Mouse (Mus musculus) thymus, adult 2 months (tissue): ENCODE measurements around the gene Atox1. TPM values are rescaled to one million over a fixed set of nuclear protein-coding genes. Genes with fewer than 3 reads are reported as not detected.

Source experiments
- DNase-seq: peaks from one replicate; pipeline ENCODE4 v3.0.0; 2021
- H3K27ac ChIP-seq: fragments of 200-500 bp; 2 replicates; pipeline ENCODE4 v1.5.1; 2012; ENCODE audit warnings: low read length, control low read depth; ENCODE audit not compliant: control insufficient read depth, insufficient read depth
- H3K27me3 ChIP-seq: fragments of 200-500 bp; 2 replicates; pipeline ENCODE4 v1.6.1; 2012; ENCODE audit warnings: mild to moderate bottlenecking, low read length, moderate library complexity, mixed read lengths; ENCODE audit not compliant: control insufficient read depth, insufficient read depth
- H3K36me3 ChIP-seq: fragments of 200-500 bp; 2 replicates; pipeline ENCODE4 v1.6.1; 2012; ENCODE audit warnings: mild to moderate bottlenecking, low read length, moderate library complexity; ENCODE audit not compliant: control insufficient read depth, insufficient read depth
- H3K4me1 ChIP-seq: fragments of 200-500 bp; replicated peaks from 2 replicates; pipeline ENCODE4 v1.6.1; 2012; ENCODE audit warnings: low read length; ENCODE audit not compliant: control insufficient read depth, insufficient read depth
- H3K4me3 ChIP-seq: fragments of 200-500 bp; 2 replicates; pipeline ENCODE4 v1.5.1; 2012; ENCODE audit warnings: mild to moderate bottlenecking, low read length, control low read depth, moderate library complexity; ENCODE audit not compliant: control insufficient read depth, insufficient read depth
- CTCF ChIP-seq: fragments of 200-500 bp; IDR thresholded peaks from 2 replicates; pipeline ENCODE4 v1.5.1; 2012; ENCODE audit warnings: mild to moderate bottlenecking, control low read depth, low read length, moderate library complexity, borderline replicate concordance; ENCODE audit not compliant: control insufficient read depth, poor library complexity, insufficient read depth; ENCODE audit errors: extremely low read depth
- POLR2A ChIP-seq: fragments of 200-500 bp; IDR thresholded peaks from 2 replicates; pipeline ENCODE4 v1.6.1; 2012; ENCODE audit warnings: mild to moderate bottlenecking, low read length, control low read depth, moderate library complexity; ENCODE audit not compliant: control insufficient read depth, poor library complexity, insufficient read depth; ENCODE audit errors: extremely low read depth
- WGBS: fragments of 180-500 bp; shearing (Covaris S2); methylation state at CpG from one replicate; pipeline ENCODE4 v1.1.7; 2018; 5-methylcytosine and 5-hydroxymethylcytosine counted together
- polyA plus RNA-seq: library from polyadenylated mRNA; depleted of rRNA; stranded (reverse); fragments of >200 nt; gene quantifications from 2 replicates; pipeline ENCODE4 v1.2.3, GENCODE M21; 2012; rRNA removed

Gene Atox1
- polyA plus RNA-seq, 1 experiment = 432 TPM

DNA sequence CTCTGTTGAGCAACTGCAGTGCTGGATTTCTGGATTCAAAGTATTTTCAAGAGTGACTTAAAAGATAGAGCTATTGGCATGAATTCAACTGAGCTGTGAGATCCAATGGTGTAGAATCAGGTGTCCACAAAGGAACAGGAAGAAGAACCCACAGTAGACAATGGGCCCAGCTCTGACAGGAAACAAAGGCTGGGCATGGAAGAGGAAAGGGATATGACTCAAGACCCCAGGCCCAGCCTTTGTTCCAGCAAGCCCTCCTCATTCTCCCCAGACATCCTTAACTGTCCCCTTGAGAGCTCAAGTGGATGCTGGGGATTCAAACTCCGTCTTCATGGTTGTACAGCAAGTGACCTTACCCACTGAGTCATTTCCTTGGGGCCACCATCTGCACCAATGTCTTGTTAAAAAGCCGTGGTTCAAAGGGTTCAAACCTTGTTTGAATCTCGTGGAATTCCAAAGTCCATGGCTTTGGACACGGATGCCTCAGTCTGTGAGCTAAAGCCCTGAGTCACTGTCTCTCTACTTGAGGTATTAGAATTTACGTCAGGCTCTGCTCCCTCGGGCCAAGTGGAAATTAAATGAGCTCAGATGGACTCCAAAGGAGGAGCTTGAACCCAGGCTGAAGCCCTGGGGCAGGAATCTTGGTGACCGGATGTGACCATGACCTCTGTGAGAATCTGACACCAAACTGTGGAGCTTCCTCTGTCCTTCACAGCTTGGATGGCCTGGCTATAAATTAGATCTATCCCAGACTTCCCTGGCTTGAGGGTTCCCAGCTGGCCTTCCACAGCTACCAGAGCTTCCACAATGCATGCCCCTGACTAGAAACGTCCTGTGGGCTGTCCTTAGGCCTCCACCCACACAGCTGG, 55.2 kb downstream of the Atox1 start:
- no peaks in the 10 kb centered on the region for H3K36me3 ChIP-seq
- H3K4me1 ChIP-seq = no peaks in the 10 kb centered on the region
- TF ChIP-seq CTCF (no peak), POLR2A (no peak)
- H3K27me3 ChIP-seq = no peaks in the 10 kb centered on the region
- 79% methylated on average over 8 of the region's 8 CpGs for WGBS
- no peak for DNase-seq
- no peak overlapping the region for H3K4me3 ChIP-seq
- no peak overlapping the region for H3K27ac ChIP-seq

DNA sequence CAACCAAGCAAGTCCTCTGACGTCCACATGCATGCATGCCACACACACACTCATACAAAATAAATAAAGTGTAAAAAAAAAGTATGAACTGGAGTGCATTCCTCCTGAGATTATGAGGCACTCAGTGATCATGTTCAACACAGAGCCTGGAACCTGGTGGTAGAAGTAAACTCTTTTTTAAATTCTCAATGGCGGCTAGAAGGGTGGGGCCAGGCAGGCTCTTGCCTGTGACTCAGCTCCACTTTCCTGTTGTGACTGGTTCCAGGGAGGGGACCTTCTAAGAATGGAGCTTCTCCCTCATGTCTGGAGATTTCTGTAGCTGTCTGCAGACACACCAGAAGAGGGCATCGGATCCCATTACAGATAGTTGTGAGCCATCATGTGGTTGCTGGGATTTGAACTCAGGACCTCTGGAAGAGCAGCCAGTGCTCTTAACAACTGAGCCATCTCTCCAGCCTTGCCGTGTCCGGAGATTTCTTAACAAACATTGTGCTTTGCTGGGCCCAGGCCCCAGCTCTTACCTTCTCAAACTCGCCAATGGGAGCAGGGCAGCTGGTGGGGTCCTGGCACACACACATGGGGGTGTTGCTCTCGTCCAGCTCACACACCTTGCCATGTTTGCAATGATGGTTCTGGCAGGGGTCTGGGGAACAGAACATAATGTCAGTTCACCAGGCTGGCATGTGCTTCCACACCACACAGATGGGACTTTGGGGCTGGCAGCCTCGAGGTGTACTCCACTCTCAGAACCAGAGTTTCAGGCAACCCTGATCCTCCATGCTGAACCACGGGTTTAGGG, 56.2 kb downstream of the Atox1 start:
- H3K4me3 ChIP-seq = no peak overlapping the region
- H3K36me3 ChIP-seq = no peaks in the 10 kb centered on the region
- no peaks in the 10 kb centered on the region for H3K4me1 ChIP-seq
- DNase-seq = no peak
- no peaks in the 10 kb centered on the region for H3K27me3 ChIP-seq
- H3K27ac ChIP-seq = no peak overlapping the region
- no peak for TF ChIP-seq CTCF
- no peak for TF ChIP-seq POLR2A
- WGBS = 86% methylated on average over 9 of the region's 9 CpGs

DNA sequence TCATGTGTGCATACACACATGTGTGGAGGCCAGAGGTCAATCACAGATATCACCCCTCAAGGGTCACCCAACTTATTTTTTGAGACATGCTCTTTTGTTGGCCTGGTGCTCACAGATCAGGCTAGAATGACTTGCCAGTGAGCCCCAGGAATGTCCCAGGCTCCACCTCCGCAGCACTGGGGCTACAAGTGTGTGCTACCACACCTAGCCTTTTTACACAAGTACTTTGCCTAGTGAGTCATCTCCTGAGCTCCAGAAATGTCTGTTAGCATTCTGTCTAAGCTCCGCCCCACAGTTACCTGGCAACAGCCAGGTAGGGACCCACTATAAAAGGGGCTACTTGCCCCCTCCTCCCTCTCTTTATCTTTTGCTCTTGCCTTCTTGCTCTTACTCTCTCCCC, 60.2 kb downstream of the Atox1 start:
- Histone ChIP-seq H3K27me3 (no peaks in the 10 kb centered on the region), H3K36me3 (no peaks in the 10 kb centered on the region), H3K4me3 (no peak overlapping the region), H3K4me1 (no peaks in the 10 kb centered on the region), H3K27ac (no peak overlapping the region)
- 95% methylated on average over 2 of the region's 2 CpGs for WGBS
- no peak for DNase-seq
- TF ChIP-seq CTCF (no peak), POLR2A (no peak)

DNA sequence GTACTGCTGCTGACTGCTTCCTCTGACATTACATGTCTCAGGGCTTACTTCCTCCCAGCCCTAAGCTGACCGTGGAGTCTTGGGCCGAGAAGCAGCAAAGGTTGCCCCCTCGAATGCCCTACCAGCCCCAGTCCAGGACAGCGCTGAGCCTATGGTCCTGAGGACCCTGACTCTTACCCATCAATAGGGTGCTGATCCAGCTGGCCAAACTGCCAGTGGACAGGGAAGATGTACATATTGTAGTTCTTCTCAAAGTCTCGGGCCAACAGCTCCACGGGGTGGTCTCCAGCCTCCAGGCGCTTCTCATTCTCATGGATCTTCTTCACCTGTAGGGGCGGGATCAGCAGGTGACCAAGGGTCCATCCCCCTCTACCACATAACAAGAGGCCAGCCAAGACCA, 62.7 kb downstream of the Atox1 start:
- no peak for TF ChIP-seq POLR2A
- no peak for TF ChIP-seq CTCF
- no peaks in the 10 kb centered on the region for H3K36me3 ChIP-seq

DNA sequence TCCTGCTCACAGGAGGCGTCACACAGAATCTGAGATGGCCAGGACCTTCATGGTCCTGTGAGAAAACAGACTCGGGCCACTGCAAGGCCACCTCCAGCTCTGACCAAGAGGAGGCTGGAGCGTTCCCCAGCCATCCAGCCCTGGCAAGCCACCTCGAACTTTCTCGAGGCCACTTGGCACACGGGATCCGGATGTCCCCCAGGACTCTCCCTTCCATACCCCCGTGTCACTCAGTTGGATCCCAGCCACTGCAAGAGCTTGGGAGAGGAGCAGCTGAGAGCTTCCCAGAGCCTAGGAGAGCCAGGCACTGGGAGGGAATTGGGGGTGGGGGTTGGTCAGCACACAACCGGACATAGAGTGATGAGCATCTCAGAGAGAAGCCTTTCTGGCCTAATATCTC, 63.6 kb downstream of the Atox1 start:
- 91% methylated on average over 9 of the region's 9 CpGs for WGBS
- no peak for DNase-seq
- Histone ChIP-seq H3K27ac (no peak overlapping the region), H3K27me3 (no peaks in the 10 kb centered on the region), H3K4me1 (no peaks in the 10 kb centered on the region), H3K4me3 (no peak overlapping the region), H3K36me3 (no peaks in the 10 kb centered on the region)
- TF ChIP-seq POLR2A = no peak
- no peak for TF ChIP-seq CTCF

More for the DNA sequence above, 62.7 kb downstream of the Atox1 start:
- 91% methylated on average over 8 of the region's 8 CpGs for WGBS
- Histone ChIP-seq H3K27me3 (no peaks in the 10 kb centered on the region), H3K4me1 (no peaks in the 10 kb centered on the region), H3K27ac (no peak overlapping the region), H3K4me3 (no peak overlapping the region)
- no peak for DNase-seq

DNA sequence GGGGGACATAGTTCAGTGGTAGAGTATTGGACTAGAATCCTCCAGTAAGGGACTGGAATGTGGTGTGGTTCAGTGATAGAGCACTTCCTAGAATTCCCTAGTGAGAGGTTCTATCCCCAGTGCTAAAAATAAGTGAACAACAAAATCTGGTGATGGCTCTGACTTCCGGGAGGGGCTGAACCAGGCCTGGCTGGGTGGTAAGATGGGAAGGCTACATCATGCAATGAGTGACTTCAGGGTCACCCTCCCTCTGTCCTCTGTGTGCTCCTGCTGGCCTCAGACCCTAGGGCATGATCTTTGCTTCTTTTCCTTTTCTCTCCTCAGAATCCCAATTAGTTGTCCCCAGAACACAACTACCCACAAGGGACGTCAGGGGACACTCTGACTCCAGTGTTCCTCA, 64.0 kb downstream of the Atox1 start:
- TF ChIP-seq CTCF (no peak), POLR2A (no peak)
- 96% methylated on average over 2 of the region's 2 CpGs for WGBS
- Histone ChIP-seq H3K27ac (no peak overlapping the region), H3K4me3 (no peak overlapping the region), H3K27me3 (no peaks in the 10 kb centered on the region), H3K36me3 (no peaks in the 10 kb centered on the region), H3K4me1 (no peaks in the 10 kb centered on the region)
- DNase-seq = no peak

Other genes starting within 250 kb of the Atox1 start
- 1.9 and 2.2 TPM in 2 replicates for gene Fat2, start 124.7 kb downstream of the Atox1 start, polyA plus RNA-seq
- gene Sparc, start 38.1 kb downstream of the Atox1 start, polyA plus RNA-seq = 177 and 230 TPM in 2 replicates
- gene G3bp1, start 8.4 kb upstream of the Atox1 start, polyA plus RNA-seq = 42.3 and 52.3 TPM in 2 replicates
- gene Glra1, start 147.0 kb upstream of the Atox1 start, polyA plus RNA-seq = not detected in 2 replicates